Mouse (Mus musculus) lung, embryonic 16.5 days (tissue): ENCODE measurements around the gene Kcnip4. TPM values are rescaled to one million over a fixed set of nuclear protein-coding genes. Genes with fewer than 3 reads are reported as not detected.

ENCODE experiments used
- ATAC-seq: fragments of 200-750 bp; cut with Nextera tagmentation; 2 replicates; pipeline ENCODE4 v1.8.0; 2017; ENCODE audit warnings: low read depth, mild to moderate bottlenecking, moderate library complexity
- H3K27ac ChIP-seq: fragments of 300-500 bp; sonication (generic); 2 replicates; pipeline ENCODE4 v1.5.1; 2014; ENCODE audit warnings: mild to moderate bottlenecking, control low read depth, low read length
- H3K27me3 ChIP-seq: fragments of 300-500 bp; sonication (generic); 2 replicates; pipeline ENCODE4 v1.6.1; 2014; ENCODE audit warnings: low read depth, low read length, mixed read lengths; ENCODE audit not compliant: control insufficient read depth, insufficient read depth
- H3K36me3 ChIP-seq: fragments of 300-500 bp; sonication (generic); 2 replicates; pipeline ENCODE4 v1.6.1; 2014; ENCODE audit warnings: low read length; ENCODE audit not compliant: control insufficient read depth, insufficient read depth
- H3K4me1 ChIP-seq: fragments of 300-500 bp; sonication (generic); replicated peaks from 2 replicates; pipeline ENCODE4 v1.6.1; 2014; ENCODE audit warnings: low read length, mixed read lengths; ENCODE audit not compliant: control insufficient read depth, insufficient read depth
- H3K4me2 ChIP-seq: fragments of 300-500 bp; sonication (generic); 2 replicates; pipeline ENCODE4 v1.6.1; 2014; ENCODE audit warnings: low read depth, low read length, control low read depth
- H3K4me3 ChIP-seq: fragments of 300-500 bp; sonication (generic); 2 replicates; pipeline ENCODE4 v1.5.1; 2014; ENCODE audit warnings: mild to moderate bottlenecking, low read length, control low read depth
- H3K9ac ChIP-seq: fragments of 300-500 bp; sonication (generic); 2 replicates; pipeline ENCODE4 v1.6.1; 2014; ENCODE audit warnings: low read length, control low read depth
- H3K9me3 ChIP-seq: fragments of 300-500 bp; sonication (generic); 2 replicates; pipeline ENCODE4 v1.6.1; 2016; ENCODE audit warnings: low read length; ENCODE audit not compliant: control insufficient read depth
- WGBS: fragments of 180-500 bp; shearing (Covaris S2); extraction: QIAGEN DNeasy Blood & Tissue Kit; methylation state at CpG from one replicate; pipeline ENCODE4 v1.1.7; 2014; 5-methylcytosine and 5-hydroxymethylcytosine counted together
- polyA plus RNA-seq: library from polyadenylated mRNA; unstranded; fragments of >200 nt; fragmentation: Nextera tagmentation; extraction: Ambion mirVana; gene quantifications from 2 replicates; pipeline ENCODE4 v1.2.1, GENCODE M21; 2015

The Kcnip4 gene
- polyA plus RNA-seq, 1 experiment from 2014 or later, result 1.1 TPM

DNA sequence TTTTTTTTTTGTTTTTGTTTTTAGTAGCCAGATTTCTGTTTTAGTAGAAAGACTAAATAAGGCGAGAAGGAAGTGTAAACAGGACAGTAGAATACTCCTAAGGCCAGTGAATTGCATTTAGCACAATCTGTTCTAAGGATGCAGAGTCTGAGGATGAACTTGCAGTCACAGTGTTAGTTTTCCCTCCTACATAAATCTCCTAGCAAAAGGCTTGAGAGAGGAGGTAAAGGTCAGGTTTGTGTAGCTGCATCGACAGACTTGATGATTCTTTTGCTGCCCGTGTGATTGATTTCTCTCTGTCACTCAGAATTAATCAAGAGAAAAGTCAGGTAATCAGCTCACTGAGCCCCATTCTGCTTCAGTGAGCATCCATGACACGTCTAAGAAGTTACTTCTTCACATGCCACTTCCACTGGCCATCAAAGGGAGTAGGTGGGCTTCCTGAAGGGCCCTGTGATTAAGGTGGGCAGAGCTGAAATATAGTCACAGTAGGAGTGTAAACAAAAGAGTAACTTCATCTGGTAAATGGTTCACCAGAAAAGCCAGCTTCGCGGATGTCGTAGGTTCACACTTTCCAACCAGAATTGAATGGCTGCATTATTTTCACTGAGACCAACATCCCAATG, 1183.8 kb downstream of the Kcnip4 start:
- no peak overlapping the region for H3K4me3 ChIP-seq
- 48% methylated on average over 7 of the region's 7 CpGs for whole genome bisulfite sequencing
- H3K9me3 ChIP-seq, result no peaks in the 10 kb centered on the region
- H3K9ac ChIP-seq, result no peak overlapping the region
- no peak overlapping the region for H3K4me2 ChIP-seq
- H3K4me1 ChIP-seq, result no peaks in the 10 kb centered on the region
- H3K27me3 ChIP-seq, result no peaks in the 10 kb centered on the region
- no peak for ATAC-seq
- no peaks in the 10 kb centered on the region for H3K36me3 ChIP-seq
- no peak overlapping the region for H3K27ac ChIP-seq
